42 mouse cellular contexts compared by ENCODE assay signal in genomic region chr11:105158047-105158446, GRCm38 (mm10). TPM values are rescaled to one million over a fixed set of nuclear protein-coding genes. Genes with fewer than 3 reads are reported as not detected.
DNase-seq lines count a peak whose midpoint lies in the region; ATAC-seq and TF ChIP-seq lines count a peak whose summit lies in the region.
"Had no signal": no experiment of that assay in that cellular context is flagged by ENCODE, and none has a peak within 500 bp of the region (broad histone marks: within the 10 kb centered on the region; RNA-seq: fewer than 3 reads in every experiment).

No protein-coding gene starts in this region.

- H3K4me2 ChIP-seq in liver, embryonic 12.5 days: peak overlapping the region; percentile 62
- 0 out of 2 replicates have a peak overlapping the region, but pooled peaks have one; percentile 15 for H3K4me2 ChIP-seq in liver, postnatal 0 days (ENCODE audit: low read depth, low read length)
- H3K4me2 ChIP-seq: limb, embryonic 12.5 days had no signal

- peak; percentile 13 to 38 for DNase-seq in kidney, adult 8-10 months
- no peak for DNase-seq in kidney, adult 18-20 months
- no peak for DNase-seq in G1E (ENCODE audit: low spot score)
- no peak for DNase-seq in liver, postnatal 0 days
- no peak for DNase-seq in layer of hippocampus, postnatal 14 days (ENCODE audit: low spot score in 2 of 2)
- DNase-seq in c-Kit-positive CD71-positive TER-119-positive erythroid progenitor cells, embryonic 14.5 days (ENCODE audit: low spot score): no peak
- DNase-seq: adrenal gland, adult 8-10 months; cerebellum, adult 9-10 months; cerebellum, postnatal 36 days; forebrain, postnatal 0 days; gastrocnemius, postnatal 10 days; kidney, postnatal 10 days; lung, adult 2 months; lung, postnatal 10 days; midbrain, embryonic 14.5 days; retina, postnatal 1 day; right cerebral cortex, postnatal 14 days; thymus, postnatal 4 days had no signal

- no peak for TF ChIP-seq CTCF in G1E (IDR thresholded peaks at IDR 0.05; ENCODE audit: low read depth, low read length)
- TF ChIP-seq CTCF in liver, postnatal 0 days (IDR thresholded peaks at IDR 0.05; ENCODE audit: low read depth): no peak

- H3K27me3 ChIP-seq in G1E (ENCODE audit: insufficient read depth, low read length): no peaks in the 10 kb centered on the region
- H3K27me3 ChIP-seq in liver, embryonic 12.5 days (replicated peaks): peaks cover 6% of the 10 kb centered on the region; the same call in 1 of the 2 replicates
- no peaks in the 10 kb centered on the region for H3K27me3 ChIP-seq in liver, postnatal 0 days (ENCODE audit: insufficient read depth, low read length)
- H3K27me3 ChIP-seq: heart, embryonic 15.5 days had no signal

- H3K9ac ChIP-seq in liver, embryonic 12.5 days: peak overlapping the region; percentile 66
- no peak overlapping the region for H3K9ac ChIP-seq in liver, postnatal 0 days (replicated peaks)
- H3K9ac ChIP-seq: forebrain, postnatal 0 days; heart, embryonic 15.5 days; limb, embryonic 12.5 days had no signal

- peaks cover 34% of the 10 kb centered on the region for H3K36me3 ChIP-seq in G1E (replicated peaks)
- H3K36me3 ChIP-seq in liver, embryonic 12.5 days: 0 out of 2 replicates have a peak, but pooled peaks cover 12% of the 10 kb centered on the region
- H3K36me3 ChIP-seq in liver, postnatal 0 days (replicated peaks; ENCODE audit: insufficient read depth, low read length): no peaks in the 10 kb centered on the region
- H3K36me3 ChIP-seq: forebrain, embryonic 10.5 days; heart, embryonic 15.5 days; limb, embryonic 12.5 days had no signal

- H3K27ac ChIP-seq in liver, embryonic 12.5 days: peak overlapping the region; percentile 81; the same call in 1 of the 2 replicates
- H3K27ac ChIP-seq in liver, postnatal 0 days (ENCODE audit: low read depth): 0 out of 2 replicates have a peak overlapping the region, but pooled peaks have one; percentile 16
- H3K27ac ChIP-seq: forebrain, embryonic 10.5 days; left cerebral cortex, adult 2 months; limb, embryonic 12.5 days; macrophage had no signal

- H3K9me3 ChIP-seq in G1E (replicated peaks): no peaks in the 10 kb centered on the region
- 0 out of 2 replicates have a peak, but pooled peaks cover 3% of the 10 kb centered on the region for H3K9me3 ChIP-seq in liver, embryonic 12.5 days (replicated peaks)
- H3K9me3 ChIP-seq in liver, postnatal 0 days (ENCODE audit: low read length): no peaks in the 10 kb centered on the region
- H3K9me3 ChIP-seq: heart, embryonic 15.5 days had no signal

- ATAC-seq in G1E (ENCODE audit: extremely low read depth, insufficient number of reproducible peaks, low FRiP score, poor library complexity, severe bottlenecking): no peak
- no peak for ATAC-seq in liver, embryonic 12.5 days
- ATAC-seq in liver, postnatal 0 days: no peak; the same call in 1 of the 2 replicates
- ATAC-seq: CD4-positive, CD25-positive, alpha-beta regulatory T cell, adult 4 months; forebrain, postnatal 0 days; hindbrain, embryonic 16.5 days had no signal

- H3K4me1 ChIP-seq in G1E (ENCODE audit: insufficient read depth, low read depth, low read length): peaks cover 86% of the 10 kb centered on the region
- H3K4me1 ChIP-seq in liver, embryonic 12.5 days: peaks cover 70% of the 10 kb centered on the region
- peaks cover 20% of the 10 kb centered on the region for H3K4me1 ChIP-seq in liver, postnatal 0 days (ENCODE audit: insufficient read depth)

- peak overlapping the region; percentile 70 for H3K4me3 ChIP-seq in G1E (ENCODE audit: low read depth, low read length)
- H3K4me3 ChIP-seq in liver, embryonic 12.5 days: peak overlapping the region; percentile 50
- H3K4me3 ChIP-seq in liver, postnatal 0 days (ENCODE audit: low read depth, low read length): no peak overlapping the region
- H3K4me3 ChIP-seq: forebrain, embryonic 10.5 days; heart, embryonic 15.5 days; left cerebral cortex, adult 2 months; limb, embryonic 12.5 days had no signal

- TF ChIP-seq EP300 in liver, postnatal 0 days (IDR thresholded peaks at IDR 0.05; ENCODE audit: low read depth): no peak

RNA-seq across cellular contexts. Expression of gene Gm10842, which starts 11.4 kb away (rescaled TPM):
- not detected in 2 replicates for total RNA-seq in G1E (2014; fragmentation: Nextera tagmentation)
- total RNA-seq in G1E (2017): not detected in 2 replicates
- polyA plus RNA-seq in G1E (2012): not detected in 2 replicates
- not detected in 2 replicates for polyA plus RNA-seq in liver, embryonic 12.5 days (2016; fragmentation: Nextera tagmentation; extraction: Ambion mirVana)
- polyA plus RNA-seq in liver, postnatal 0 days (2015; fragmentation: Nextera tagmentation; extraction: Ambion mirVana): not detected in 2 replicates
- total RNA-seq in layer of hippocampus, postnatal 14 days (2021): not detected
- total RNA-seq: adrenal gland, adult 8-10 months; adrenal gland, postnatal 4 days; forebrain, postnatal 0 days; gastrocnemius, postnatal 10 days; granulocyte monocyte progenitor cell, adult 5-6 weeks; heart, postnatal 25 days; layer of hippocampus, adult 18-20 months; layer of hippocampus, postnatal 10 days; left cerebral cortex, adult 2 months; left cerebral cortex, postnatal 25 days; megakaryocyte-erythroid progenitor cell, adult 5-6 weeks; monocyte, adult 5-6 weeks had no signal
- polyA plus RNA-seq: CD4-positive, CD25-positive, alpha-beta regulatory T cell, adult 4 months; embryonic facial prominence, embryonic 11.5 days; forebrain, embryonic 10.5 days; forebrain, postnatal 0 days; heart, embryonic 15.5 days; hindbrain, embryonic 11.5 days; hindbrain, embryonic 16.5 days; intestine, embryonic 14.5 days; limb, embryonic 12.5 days; lung, adult 2 months; macrophage; midbrain, embryonic 14.5 days; neural tube, embryonic 14.5 days; small intestine, adult 2 months; stomach, embryonic 14.5 days; testis, adult 2 months; thymus, postnatal 0 days had no signal

RNA-seq across cellular contexts. Expression of gene Tlk2, which starts 20.6 kb away (rescaled TPM):
- total RNA-seq in G1E (2014; fragmentation: Nextera tagmentation): 187 and 232 TPM in 2 replicates
- 95.9 and 102 TPM in 2 replicates for total RNA-seq in G1E (2017)
- 20.4 and 23.3 TPM in 2 replicates for polyA plus RNA-seq in G1E (2012)
- polyA plus RNA-seq in liver, embryonic 12.5 days (2016; fragmentation: Nextera tagmentation; extraction: Ambion mirVana): 15.9 and 16.0 TPM in 2 replicates
- 5.3 and 6.4 TPM in 2 replicates for polyA plus RNA-seq in liver, postnatal 0 days (2015; fragmentation: Nextera tagmentation; extraction: Ambion mirVana)
- 10 to 100 TPM; 43.0 to 52.2 TPM for total RNA-seq in layer of hippocampus, postnatal 14 days (2021)

RNA-seq across cellular contexts. Expression of gene Mettl2, which starts 31.8 kb away (rescaled TPM):
- total RNA-seq in G1E (2014; fragmentation: Nextera tagmentation) (59.2 and 62.9 TPM in 2 replicates), G1E (2017) (35.5 and 40.4 TPM in 2 replicates)
- 14.0 and 14.9 TPM in 2 replicates for polyA plus RNA-seq in G1E (2012)
- 34.3 and 35.1 TPM in 2 replicates for polyA plus RNA-seq in liver, embryonic 12.5 days (2016; fragmentation: Nextera tagmentation; extraction: Ambion mirVana)
- 7.7 and 9.3 TPM in 2 replicates for polyA plus RNA-seq in liver, postnatal 0 days (2015; fragmentation: Nextera tagmentation; extraction: Ambion mirVana)
- total RNA-seq in layer of hippocampus, postnatal 14 days (2021): 10 to 100 TPM; 17.5 to 18.5 TPM

Comparison
In these comparisons a context has a peak if more than half of its experiments do, and no peak if none do; other contexts are left out.
1. DNase-seq: peak in kidney, adult 8-10 months (2 of 2); none in kidney, adult 18-20 months (single experiment), G1E (single experiment), liver, postnatal 0 days (single experiment), layer of hippocampus, postnatal 14 days (0 of 2) and c-Kit-positive CD71-positive TER-119-positive erythroid progenitor cells, embryonic 14.5 days (single experiment).